Mouse (Mus musculus) lung, embryonic 16.5 days (tissue): ENCODE measurements around the gene Rsad1. TPM values are rescaled to one million over a fixed set of nuclear protein-coding genes. Genes with fewer than 3 reads are reported as not detected.

Source experiments
- polyA plus RNA-seq: library from polyadenylated mRNA; unstranded; fragments of >200 nt; fragmentation: Nextera tagmentation; extraction: Ambion mirVana; gene quantifications from 2 replicates; pipeline ENCODE4 v1.2.1, GENCODE M21; 2015

Gene Rsad1
- polyA plus RNA-seq, 1 experiment from 2014 or later: 4.2 TPM

Other genes with a start within 250 kb of the Rsad1 start
- gene Luc7l3, start 227.3 kb downstream of the Rsad1 start, polyA plus RNA-seq: 99.0 and 105 TPM in 2 replicates
- 11.5 and 12.2 TPM in 2 replicates for gene Ankrd40, start 221.3 kb downstream of the Rsad1 start, polyA plus RNA-seq
- 4.0 and 5.0 TPM in 2 replicates for gene Abcc3, start 156.3 kb downstream of the Rsad1 start, polyA plus RNA-seq
- gene Cacna1g, start 75.1 kb downstream of the Rsad1 start, polyA plus RNA-seq: 6.6 and 7.0 TPM in 2 replicates
- gene Spata20, start 63.1 kb downstream of the Rsad1 start, polyA plus RNA-seq: 0.08 TPM in 1 of 2 replicates, not detected in the other
- 18.5 and 19.2 TPM in 2 replicates for gene Epn3, start 49.3 kb downstream of the Rsad1 start, polyA plus RNA-seq
- 8.4 and 8.7 TPM in 2 replicates for gene Mycbpap, start 27.5 kb downstream of the Rsad1 start, polyA plus RNA-seq
- gene Chad, start 15.8 kb upstream of the Rsad1 start, polyA plus RNA-seq: 5.8 and 7.6 TPM in 2 replicates
- gene Acsf2, start 52.6 kb upstream of the Rsad1 start, polyA plus RNA-seq: 5.7 and 6.6 TPM in 2 replicates
- 155 and 167 TPM in 2 replicates for gene Lrrc59, start 80.5 kb upstream of the Rsad1 start, polyA plus RNA-seq
- 137 and 140 TPM in 2 replicates for gene Mrpl27, start 104.5 kb upstream of the Rsad1 start, polyA plus RNA-seq
- 20.2 and 21.4 TPM in 2 replicates for gene Eme1, start 104.7 kb upstream of the Rsad1 start, polyA plus RNA-seq
- gene Xylt2, start 128.3 kb upstream of the Rsad1 start, polyA plus RNA-seq: 15.1 and 17.5 TPM in 2 replicates
- 0.82 and 0.95 TPM in 2 replicates for gene Gm11541, start 155.2 kb upstream of the Rsad1 start, polyA plus RNA-seq
- 0.46 TPM in 1 of 2 replicates, not detected in the other for gene Cdc34b, start 192.5 kb upstream of the Rsad1 start, polyA plus RNA-seq
- gene Tmem92, start 233.4 kb upstream of the Rsad1 start, polyA plus RNA-seq: not detected in 2 replicates